Mouse (Mus musculus) kidney, postnatal 36 days (tissue): ENCODE results near the gene Aasdh.
A peak's percentile ranks its signal among the peaks of the same experiment; 100 is the strongest.
"Not testable (repeated sequence)": the region's sequence is repeated elsewhere in the genome, so short reads cannot be mapped to it uniquely, and the experiment has no call there.

ENCODE experiments used
- DNase-seq, 2 experiments: peaks; one replicate each; pipeline ENCODE4 v3.0.0; 2021 to 2022; ENCODE audit warnings: mixed read lengths in 2 of 2

Aasdh gene

GRCm38 (mm10) chr5:76905405-76906154, at the start of gene Aasdh:
Aasdh (minus strand) TSS chr5:76905514.
- peak; percentile 95 to 97 for DNase-seq

GRCm38 (mm10) chr5:76954271-76954900, 49.1 kb upstream of the Aasdh start:
- DNase-seq = no peak

- no peak for DNase-seq
These were observed 48.5 kb upstream of the Aasdh start for GRCm38 (mm10) chr5:76953794-76954193.

GRCm38 (mm10) chr5:76952112-76953040, 47.1 kb upstream of the Aasdh start:
- DNase-seq = no peak

GRCm38 (mm10) chr5:76951106-76952027, 46.1 kb upstream of the Aasdh start, which contains the start of the genes Paics and Ppat:
Paics (plus strand) TSS chr5:76951307.
Ppat (minus strand) TSS chr5:76951578.
- peak; percentile 99 for DNase-seq

GRCm38 (mm10) chr5:76950343-76951105, 45.2 kb upstream of the Aasdh start:
- peak in 1 of 2 experiments; percentile 49 for DNase-seq

- no peak for DNase-seq
These were observed 42.4 kb upstream of the Aasdh start for GRCm38 (mm10) chr5:76947758-76948157.

- peak in 1 of 2 experiments; percentile 32 for DNase-seq
These were observed 41.8 kb upstream of the Aasdh start for GRCm38 (mm10) chr5:76947142-76947541.

- DNase-seq = no peak
These were observed 40.3 kb upstream of the Aasdh start for GRCm38 (mm10) chr5:76945678-76946033.

GRCm38 (mm10) chr5:76944965-76945677, 39.8 kb upstream of the Aasdh start:
- peak in 1 of 2 experiments; percentile 54 for DNase-seq

GRCm38 (mm10) chr5:76942505-76942904, 37.2 kb upstream of the Aasdh start:
- DNase-seq = peak; percentile 53 to 78

- DNase-seq = no peak
These were observed 36.7 kb upstream of the Aasdh start for GRCm38 (mm10) chr5:76941975-76942374.

GRCm38 (mm10) chr5:76939717-76940116, 34.4 kb upstream of the Aasdh start:
- no peak for DNase-seq

- peak; percentile 47 to 57 for DNase-seq
These were observed 24.0 kb upstream of the Aasdh start for GRCm38 (mm10) chr5:76929180-76929877.

GRCm38 (mm10) chr5:76928124-76928832, 23.0 kb upstream of the Aasdh start:
- peak; percentile 38 to 86 for DNase-seq

- no peak for DNase-seq
These were observed 19.0 kb upstream of the Aasdh start for GRCm38 (mm10) chr5:76924296-76924695.

- DNase-seq = peak; percentile 94 to 95
These were observed 18.1 kb upstream of the Aasdh start for GRCm38 (mm10) chr5:76923428-76923827.

- no peak for DNase-seq
These were observed 17.5 kb upstream of the Aasdh start for GRCm38 (mm10) chr5:76922833-76923232.

GRCm38 (mm10) chr5:76912522-76912921, 7.2 kb upstream of the Aasdh start:
- DNase-seq = not testable (repeated sequence)
